Mouse (Mus musculus) retina, embryonic 14.5 days (tissue): ENCODE data around the gene Tmem256.

Experiments
- DNase-seq: peaks from one replicate; pipeline ENCODE4 v3.0.0-alpha.2; 2015; ENCODE audit warnings: low spot score

The Tmem256 gene

DNA sequence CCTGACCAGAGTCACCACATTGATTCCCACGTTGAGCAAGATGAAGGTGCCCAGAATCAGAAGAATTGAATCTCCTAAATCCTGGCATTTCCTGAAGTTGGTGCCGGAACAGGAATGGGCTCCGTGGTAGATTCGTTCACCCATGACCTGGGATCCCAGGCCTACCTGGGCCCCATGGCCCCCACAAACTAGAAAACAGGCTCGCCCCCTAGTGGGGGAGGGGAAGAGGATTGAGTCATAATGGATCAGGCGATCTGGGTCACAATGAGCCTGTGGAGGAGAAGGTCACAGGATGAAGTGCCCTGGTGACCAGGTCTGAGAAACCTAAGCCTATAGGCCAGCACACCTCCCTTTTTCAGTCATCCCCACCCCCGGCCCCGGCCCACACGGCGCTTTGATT is 23.2 kb upstream of the Tmem256 start, which contains the start of gene Gm39566:
TSS of gene Gm39566 (minus strand) at position 144 of the 400 bp plus-strand sequence.
- no peak for DNase-seq

DNA sequence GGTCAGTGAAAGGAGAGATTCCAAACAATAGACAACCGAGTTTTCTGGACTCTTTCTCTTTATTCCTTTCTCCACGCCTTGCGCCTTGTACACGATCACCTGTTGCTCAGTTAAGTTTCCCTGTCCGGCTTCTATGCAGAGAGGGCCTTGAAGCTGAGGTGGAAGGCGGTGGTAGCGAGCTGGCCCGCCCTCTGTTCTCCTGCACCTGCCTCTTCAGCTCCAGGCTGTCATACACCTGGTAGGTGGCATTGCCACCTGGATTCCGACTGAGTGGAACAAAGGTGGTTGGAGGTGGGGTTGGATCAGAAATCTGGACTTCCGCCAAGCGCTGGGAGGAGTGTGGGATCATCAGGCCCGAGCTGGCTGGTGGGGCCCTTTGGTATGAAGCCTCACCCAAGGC is 21.8 kb upstream of the Tmem256 start:
- no peak for DNase-seq

DNA sequence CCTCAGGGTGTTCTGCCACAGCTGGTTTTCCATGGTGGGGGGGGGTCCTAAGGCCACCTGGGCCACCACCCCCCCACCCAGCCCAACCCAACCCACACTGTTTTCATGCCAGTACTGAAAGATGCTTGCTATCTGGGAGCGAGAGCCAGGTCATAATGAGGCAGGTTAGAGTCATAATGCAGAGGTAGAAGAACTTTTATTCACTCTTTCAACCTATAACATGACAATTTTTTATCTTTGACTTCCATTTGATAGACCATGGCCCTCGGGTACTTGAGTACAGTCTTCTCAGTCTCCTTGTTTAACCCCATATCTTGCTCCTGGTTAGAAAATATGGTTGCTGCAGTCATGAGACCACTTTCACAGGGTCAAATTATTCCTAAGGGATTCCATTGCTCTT is 19.9 kb upstream of the Tmem256 start, which contains the start of gene Spem2:
TSS of gene Spem2 (minus strand) at position 101 of the 400 bp plus-strand sequence.
- no peak for DNase-seq

DNA sequence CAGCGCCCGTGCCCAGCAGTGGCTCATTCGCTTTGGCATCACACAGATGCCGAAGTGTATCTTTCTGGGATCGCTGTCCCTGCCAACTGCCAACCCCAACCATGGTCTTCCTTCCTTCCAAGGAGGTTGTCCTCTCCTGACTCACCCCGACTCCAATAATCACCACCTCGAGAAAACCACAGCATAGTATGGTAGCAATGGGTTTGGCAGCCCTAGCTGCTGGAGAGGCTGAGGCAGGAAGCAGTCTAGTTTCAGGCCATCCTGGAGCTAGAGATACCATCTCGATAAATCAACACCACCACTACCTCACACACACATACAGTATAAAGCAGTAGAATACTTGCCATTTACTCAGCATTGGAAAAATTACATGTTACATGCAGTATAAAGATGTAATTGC is 19.4 kb upstream of the Tmem256 start:
- no peak for DNase-seq

DNA sequence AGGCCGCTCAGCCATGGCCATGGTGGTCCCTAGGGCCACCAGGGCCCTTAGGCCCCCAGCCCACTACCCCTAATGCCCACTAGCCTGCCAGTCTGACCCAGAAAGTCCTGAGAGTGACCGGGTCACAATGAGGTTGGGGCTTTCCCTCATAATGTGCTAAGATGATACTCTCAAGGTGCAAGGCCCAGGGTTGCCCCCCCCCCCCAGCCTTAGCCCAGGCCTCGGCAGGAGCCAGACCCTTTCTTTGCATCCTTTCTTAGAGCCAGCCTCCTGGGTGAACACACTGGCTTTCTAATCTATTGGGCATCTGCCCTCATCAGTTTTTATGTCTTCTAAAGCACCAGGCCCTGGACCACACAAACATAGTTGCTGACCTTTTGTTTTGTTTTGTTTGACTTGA is 16.2 kb upstream of the Tmem256 start, which contains the start of gene Spem1:
TSS of gene Spem1 (minus strand) at position 101 of the 400 bp plus-strand sequence.
- no peak for DNase-seq

DNA sequence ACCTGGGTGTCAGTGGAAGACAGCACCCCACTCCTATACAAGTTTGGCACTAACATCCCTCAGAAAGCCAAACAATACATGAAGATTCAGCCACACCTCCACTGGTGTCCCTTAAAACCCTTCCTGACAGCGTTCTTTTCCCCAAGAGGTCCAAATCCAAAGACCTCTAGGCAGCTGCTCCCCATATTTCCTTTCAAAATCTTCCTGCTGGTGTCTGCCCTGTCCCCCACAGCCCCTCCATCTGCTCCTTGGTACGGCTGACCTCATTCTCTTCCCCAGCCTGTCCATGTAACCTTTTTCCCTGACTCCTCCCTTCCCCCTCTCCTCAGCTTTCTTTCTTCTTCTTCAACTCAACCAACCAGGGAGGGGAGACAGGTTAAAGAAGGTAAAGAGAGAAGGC is 14.9 kb upstream of the Tmem256 start:
- no peak for DNase-seq

DNA sequence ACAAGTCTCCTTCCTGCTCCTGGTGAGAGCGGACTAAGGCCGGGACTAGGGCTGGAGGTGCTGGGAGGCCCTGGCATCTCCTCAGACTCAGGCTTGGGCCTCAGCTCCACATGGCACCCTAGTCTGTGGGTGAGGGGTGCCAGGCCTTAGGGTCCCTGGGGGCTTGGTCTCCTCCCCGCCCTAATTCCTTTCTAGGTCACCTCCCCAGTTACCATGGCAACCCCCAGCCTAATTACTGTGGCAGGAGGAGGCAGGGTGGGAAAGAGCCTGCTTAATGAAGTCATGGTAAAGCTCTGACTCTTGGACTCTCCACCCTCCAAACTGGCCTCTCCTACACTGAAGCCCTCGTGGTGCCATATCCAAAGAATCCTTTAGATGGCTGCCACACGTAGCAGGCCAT is 9.5 kb upstream of the Tmem256 start:
- DNase-seq = peak; percentile 70

DNA sequence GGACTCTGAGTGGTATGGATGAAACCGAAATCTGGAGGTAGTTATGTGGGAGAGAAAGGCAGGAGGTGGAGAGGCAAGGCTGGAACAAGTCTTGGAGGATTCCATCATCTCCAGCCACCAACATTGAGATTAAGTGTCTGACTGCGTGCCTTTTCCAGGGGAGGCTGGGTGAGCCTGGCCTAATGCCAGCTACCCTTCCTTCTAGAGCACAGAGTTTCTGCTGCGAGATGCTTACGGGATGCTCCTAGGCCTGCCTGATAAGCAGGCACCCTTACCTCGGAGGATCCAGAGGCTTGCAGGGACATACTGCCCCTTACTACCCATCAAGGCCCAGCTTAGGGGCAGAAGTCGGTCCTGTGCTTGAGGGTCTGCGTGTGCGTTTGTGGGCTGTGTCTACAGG is 4.8 kb upstream of the Tmem256 start:
- no peak for DNase-seq

DNA sequence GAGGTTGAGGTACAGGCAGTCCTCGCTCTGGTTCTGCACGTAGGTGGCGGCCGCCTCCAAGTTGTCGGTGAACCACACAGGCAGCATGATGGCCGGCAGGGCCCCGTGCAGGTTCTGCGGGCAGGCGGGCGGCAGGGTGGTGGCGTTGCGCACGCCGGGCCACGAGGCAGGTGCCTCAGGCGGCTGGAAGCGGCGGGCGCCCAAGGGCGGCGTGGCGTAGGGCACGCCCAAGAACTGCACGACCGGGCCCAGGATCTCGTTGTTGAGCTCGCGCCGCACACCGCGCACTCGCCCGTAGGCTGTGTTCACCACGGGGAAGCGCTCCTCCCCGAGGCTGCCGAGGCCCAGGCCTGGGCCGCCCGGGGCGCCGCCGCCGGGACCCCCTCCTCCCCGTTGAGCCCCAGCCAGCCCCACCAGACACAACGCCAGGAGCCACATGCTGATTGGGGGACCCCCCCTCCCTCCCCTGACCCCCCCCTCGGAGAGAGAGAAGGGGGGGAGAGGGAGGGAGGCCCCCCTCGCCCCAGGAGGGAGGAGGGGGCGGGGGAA is 4.2 kb upstream of the Tmem256 start:
- peak; percentile 40 for DNase-seq

DNA sequence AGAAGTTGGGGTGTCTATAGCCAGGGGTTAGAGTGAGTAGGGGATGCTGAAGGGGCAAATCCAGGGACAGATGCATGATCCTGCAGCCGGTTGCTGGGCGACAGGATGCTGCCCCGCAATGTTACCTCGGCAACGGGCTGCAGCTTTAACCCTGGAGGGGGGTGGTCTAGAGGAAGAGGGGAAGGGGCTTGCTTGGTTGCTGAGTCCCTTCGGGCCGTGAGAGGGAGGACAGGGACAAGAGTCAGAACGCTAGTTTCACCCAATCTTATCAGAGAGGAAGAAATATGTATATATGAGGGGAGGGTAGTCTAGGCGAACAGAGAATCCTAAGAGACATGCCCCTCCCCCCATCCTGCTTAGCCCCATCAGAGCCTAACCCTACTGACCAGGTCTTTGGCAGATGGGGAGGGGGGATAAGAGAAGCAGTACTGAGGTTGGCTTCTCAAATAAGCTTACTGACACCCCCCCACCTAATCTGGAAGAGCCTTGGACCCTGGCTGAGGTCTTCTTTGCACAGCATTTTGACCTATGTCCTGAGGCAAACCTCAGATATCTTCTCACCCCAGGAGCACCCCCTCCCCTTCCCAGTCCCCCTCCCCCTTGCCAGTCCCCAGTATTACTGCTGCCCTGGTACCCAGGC is 2.9 kb upstream of the Tmem256 start:
- peak; percentile 68 for DNase-seq

DNA sequence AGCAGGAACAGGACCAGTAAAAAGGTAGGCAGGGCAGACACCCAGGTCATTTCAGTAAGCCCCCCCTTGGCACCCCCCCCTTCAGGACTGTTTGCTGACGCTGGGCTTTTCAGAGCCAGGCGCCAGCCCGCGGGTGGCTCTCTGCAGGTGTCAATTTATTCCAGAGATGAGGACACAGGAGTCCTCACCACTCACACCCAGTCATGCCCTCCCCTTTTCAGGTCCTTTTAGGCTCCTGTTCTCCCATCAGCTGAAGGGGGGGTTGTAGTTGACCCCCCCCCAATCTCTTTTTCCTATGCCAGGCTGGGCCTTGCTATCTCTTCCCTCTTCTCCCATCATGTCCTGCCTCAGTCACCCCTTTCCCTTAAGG is 2.4 kb upstream of the Tmem256 start:
- DNase-seq = no peak

DNA sequence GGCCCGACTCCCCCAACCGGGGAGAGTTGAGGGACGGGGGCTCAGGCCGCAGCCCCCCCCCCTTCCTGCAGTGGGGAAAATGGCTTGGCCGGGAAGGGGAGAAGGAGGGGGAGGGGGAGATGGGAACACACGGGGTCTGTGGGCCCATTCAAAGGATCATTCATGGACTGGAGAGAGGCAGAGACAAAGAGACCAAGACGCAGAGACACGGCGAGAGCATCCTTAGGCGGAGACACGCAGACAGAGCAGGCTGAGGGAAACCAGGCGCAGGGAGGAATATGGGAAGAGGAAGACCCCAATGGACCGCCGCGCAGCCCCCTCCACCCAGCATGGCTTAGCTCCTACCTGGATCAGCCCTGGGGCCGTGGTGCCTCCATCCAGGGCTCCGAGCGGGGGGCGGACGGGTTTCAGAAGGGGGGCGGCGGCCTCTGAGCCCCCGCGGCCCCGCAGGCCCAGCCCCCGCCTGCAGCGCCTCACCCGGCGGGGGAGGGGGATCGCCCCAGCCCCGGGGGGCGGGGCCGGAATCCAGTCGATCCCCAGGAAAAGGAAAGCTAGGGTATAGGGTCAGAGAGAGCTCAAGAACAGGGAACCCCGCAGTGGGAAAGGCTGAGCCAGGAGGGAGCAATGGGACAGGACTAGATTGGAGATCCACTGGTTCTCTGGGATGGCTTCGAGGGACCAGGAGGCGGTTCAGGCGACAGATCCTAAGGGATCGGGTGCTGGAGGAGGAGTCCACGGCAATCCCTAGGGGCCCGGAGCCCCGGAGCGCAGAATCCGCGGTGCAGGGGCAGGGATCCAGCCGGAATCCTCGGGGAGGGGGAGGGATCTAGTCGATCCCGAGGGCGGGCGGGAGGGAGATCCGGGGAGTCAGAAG is 1.4 kb upstream of the Tmem256 start:
- peak; percentile 45 for DNase-seq

DNA sequence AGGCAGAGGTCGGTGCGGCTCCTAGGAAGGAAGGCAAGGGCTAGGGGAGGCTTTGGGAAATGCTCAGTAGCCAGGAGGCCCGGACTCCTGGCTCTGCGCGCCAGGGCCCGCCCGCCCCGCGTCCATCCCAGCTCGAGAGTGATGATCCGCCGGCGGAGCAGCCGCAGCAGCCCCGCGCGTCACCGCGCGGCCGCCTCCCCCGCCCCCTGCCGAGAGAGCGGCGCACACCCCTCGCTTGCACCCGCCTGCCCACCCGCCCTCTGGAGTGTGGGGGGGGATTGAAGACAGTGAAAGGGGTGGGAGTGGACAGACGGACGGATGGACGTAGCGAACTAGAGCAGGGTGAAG is 736 bp upstream of the Tmem256 start, which contains the start of gene Nlgn2:
TSS of gene Nlgn2 (minus strand) at position 181 of the 348 bp plus-strand sequence.
- DNase-seq = no peak

DNA sequence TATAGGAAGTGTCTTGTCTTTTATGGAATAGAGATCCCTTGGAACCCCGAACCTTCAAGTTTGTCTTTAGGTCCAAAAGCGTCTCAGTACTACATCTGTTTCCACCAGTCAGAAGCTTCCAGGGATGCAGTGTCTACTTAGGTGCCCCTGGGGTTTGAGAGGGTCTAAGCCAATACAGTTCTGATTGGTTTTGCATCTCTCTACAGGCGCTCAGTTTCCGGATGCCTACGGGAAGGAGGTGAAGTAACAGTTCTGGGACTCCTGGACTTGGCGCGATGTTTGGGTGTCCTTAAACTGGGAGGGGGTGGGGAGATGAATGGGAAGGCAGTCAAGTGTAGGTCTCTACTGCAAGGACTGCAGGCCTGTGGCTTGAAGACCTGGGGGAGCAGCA is 395 bp downstream of the Tmem256 start:
- DNase-seq = no peak

DNA sequence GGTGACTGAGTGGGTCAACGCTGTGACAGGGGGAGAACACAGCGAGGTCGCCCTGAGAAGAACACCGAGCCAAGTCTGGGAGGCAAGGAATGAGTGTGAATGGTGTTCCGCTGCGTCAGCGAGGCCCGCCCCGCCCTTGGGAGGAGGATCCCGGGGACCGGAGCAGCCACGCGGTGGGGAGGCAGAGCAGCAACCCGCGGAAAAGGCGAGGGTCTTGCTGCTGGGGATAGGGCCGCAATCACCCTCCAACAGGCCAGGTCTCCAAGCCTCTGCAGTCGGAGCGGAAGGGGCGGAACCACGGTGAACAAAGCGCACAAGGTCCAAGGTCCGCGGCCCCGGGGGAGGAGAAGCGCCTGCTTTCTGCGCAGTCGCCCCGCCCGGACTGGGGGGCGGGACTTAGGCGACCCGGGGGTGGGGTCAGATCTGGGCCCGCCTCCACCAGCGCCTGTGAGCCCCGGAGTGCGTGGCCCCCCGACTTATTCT is 7.9 kb downstream of the Tmem256 start, which contains the start of gene Plscr3:
TSS of gene Plscr3 (plus strand) at position 179 of the 483 bp plus-strand sequence.
- DNase-seq = peak; percentile 95

DNA sequence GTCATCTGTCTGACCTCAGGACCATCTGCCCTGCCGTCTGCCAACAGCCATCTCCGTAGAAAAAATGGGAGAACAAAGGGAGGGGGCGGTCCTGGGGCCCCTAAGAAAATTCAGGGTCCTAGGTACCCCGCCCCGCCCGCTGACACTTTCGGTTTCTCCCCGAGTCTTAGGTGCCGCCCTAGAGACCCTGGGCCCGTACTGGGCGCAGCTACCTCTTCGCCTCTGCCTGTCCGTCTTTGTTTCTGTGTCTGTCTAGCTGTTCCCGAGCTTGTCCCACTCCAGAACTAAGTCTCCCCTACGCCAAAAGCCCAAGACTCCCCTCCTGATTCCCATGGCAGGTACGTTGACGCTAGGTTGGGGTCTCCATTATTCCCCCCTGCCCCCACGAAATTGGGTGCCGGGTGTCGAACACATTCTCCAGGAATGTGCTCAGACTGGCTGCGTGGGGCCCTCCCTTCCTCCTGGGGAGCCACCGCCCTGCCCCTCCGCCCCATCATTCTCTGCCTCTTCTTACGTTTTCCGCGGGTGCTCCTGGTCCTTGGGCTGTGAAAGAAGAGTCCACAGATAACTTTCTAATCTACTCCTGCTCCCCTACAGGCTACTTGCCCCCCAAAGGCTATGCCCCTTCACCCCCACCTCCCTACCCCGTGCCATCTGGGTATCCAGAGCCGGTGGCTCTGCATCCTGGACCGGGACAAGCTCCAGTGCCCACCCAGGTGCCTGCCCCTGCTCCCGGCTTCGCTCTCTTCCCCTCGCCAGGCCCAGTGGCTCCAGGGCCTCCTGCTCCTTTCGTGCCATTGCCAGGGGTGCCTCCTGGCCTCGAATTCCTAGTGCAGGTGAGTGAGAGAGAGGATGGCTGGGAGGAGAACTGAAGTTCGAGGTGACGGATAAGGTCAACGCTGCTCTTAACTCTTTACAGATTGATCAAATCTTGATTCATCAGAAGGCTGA is 8.7 kb downstream of the Tmem256 start:
- DNase-seq = no peak

DNA sequence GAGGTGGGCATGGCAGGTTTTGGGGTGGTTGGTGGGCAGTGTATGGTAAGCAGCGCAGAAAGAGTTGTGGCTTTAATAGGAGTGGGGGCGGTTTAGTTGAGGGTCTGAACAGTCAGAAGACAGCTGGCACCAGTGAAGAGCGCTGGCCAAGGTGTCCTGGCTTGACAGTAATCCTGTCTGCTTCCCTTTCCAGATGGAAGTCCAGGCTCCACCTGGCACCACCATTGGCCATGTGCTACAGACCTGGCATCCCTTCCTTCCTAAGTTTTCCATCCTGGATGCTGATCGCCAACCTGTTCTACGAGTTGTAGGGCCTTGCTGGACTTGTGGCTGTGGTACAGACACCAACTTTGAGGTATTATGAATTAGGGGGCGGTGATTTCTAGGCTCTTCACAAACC is 9.7 kb downstream of the Tmem256 start:
- DNase-seq = no peak

DNA sequence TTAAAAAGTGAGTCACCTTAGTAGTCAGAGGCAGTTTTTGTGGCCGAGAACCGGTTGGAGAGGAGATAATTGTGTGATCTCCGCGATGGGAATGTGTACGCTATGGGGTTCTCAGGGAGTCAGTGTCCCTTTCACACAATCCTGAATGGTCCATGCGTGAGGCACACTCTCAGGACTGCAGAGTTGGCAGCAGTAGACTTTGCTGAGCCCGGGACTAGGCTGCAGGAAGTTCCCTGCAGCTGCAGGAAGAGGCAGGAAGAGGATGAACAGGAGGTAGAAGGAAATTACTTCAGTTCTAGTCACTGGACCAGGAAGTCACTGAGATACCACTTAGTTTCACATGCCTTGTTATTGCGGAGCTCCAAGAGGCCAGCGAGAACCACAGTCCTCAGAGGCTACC is 10.8 kb downstream of the Tmem256 start:
- no peak for DNase-seq

DNA sequence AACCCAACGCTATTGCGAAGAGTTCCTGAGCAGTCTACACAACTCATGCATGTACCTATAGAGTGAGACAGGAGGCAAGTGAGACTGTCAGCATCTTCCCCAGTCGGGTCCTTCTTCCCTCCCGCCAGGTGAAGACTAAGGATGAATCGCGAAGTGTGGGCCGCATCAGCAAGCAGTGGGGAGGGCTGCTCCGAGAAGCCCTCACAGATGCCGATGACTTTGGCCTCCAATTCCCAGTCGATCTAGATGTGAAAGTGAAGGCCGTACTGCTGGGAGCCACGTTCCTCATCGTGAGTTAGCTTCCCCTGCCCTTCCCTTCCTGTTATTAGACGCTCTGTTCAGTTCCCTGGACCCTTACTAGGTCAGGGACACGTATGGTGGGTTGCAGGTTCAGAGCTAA is 11.6 kb downstream of the Tmem256 start:
- no peak for DNase-seq

DNA sequence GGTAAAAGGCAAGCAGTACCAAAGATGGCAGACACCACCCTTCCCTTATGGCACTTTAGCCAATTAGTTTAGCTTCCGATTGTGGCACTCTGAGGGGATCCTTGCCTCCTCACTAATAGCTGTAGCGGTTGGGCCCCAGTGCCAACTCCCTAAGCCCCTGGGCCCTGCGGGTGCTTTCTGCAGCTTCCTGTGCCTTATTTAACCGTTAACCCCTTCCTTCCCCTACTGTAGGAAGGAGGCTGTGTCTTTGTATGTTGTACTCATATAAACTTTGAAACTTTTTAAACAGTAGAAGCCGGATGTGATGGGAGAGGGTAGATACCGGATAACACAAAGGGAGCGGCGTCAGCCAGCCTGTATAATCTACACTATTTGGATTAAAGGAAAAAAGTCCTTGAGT is 12.4 kb downstream of the Tmem256 start:
- DNase-seq = no peak

DNA sequence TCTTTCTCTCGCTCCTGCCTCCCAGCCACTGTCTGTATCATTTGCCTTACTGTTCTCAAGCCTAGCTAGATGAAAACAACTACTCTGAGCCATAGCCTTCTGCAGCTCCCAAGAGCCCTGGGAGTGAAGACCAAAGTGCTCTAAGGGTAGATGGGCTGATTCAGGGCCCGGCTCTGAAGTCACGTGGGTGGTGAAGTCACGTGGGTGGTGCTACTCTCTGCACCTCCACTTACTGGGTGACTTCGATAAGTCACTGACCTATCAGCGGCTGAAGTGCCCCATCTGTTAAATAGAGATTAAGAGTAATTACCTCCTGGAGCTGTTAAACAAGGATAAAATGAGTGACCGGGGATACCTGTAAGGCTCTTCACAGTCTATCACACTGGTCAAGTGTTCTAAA is 15.7 kb downstream of the Tmem256 start:
- no peak for DNase-seq

DNA sequence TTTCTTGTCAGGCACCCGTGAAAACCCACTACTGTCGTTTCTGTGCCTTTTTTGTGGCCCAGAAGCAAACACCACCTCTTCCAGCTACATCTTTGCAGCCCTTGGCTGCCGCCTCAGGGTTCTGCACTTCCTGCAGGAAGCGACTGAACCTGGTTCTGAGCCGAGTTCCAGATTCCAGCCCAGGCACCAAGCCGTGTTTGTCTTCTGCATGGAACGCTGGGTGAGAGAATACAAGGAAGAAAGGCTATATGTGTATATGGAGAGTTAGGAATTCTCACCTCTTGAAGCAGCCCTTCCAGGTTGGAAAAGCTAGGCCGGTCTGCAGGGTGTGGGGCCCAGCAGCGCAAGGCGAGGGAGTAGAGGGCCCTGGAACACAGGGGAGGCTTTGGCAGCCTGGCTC is 16.4 kb downstream of the Tmem256 start:
- no peak for DNase-seq
